Mouse (Mus musculus) frontal cortex, postnatal 36 days (tissue): Measurements from ENCODE around the gene Cd96.

Experiments
- DNase-seq, 2 experiments: peaks; one replicate each; pipeline ENCODE4 v3.0.0; 2022; ENCODE audit warnings: low spot score in 2 of 2

Gene Cd96

GRCm38 (mm10) chr16:45986236-45986635 is 133.8 kb downstream of the Cd96 start:
- DNase-seq = no peak
